Mouse (Mus musculus): ENCODE measurements at regions not wholly inside any gene's neighbourhood (a gene's known extent, or its start where the extent isn't known, plus 50 kb on each side); places are given as distances from the start of the nearest gene placed in this dataset.

GRCm38 (mm10) chr4:89500232-89500631, 179.0 kb upstream of the Dmrta1 start:
- DNase-seq (ENCODE audit: low spot score) = no peak

GRCm38 (mm10) chr4:89490947-89491346, 180.1 kb upstream of the Cdkn2b start:
- no peak for DNase-seq (ENCODE audit: low spot score)

- DNase-seq (ENCODE audit: low spot score) = no peak
Observed at GRCm38 (mm10) chr4:89487416-89488165, 176.8 kb upstream of the Cdkn2b start.

GRCm38 (mm10) chr4:89486963-89487362, 176.1 kb upstream of the Cdkn2b start:
- no peak for DNase-seq (ENCODE audit: low spot score)

- DNase-seq (ENCODE audit: low spot score) = no peak
Observed at GRCm38 (mm10) chr4:89485981-89486531, 175.2 kb upstream of the Cdkn2b start.

GRCm38 (mm10) chr4:89478646-89479237, 167.9 kb upstream of the Cdkn2b start:
- no peak for DNase-seq (ENCODE audit: low spot score)

- DNase-seq (ENCODE audit: low spot score) = no peak
Observed at GRCm38 (mm10) chr4:89475848-89476247, 165.0 kb upstream of the Cdkn2b start.

GRCm38 (mm10) chr4:89474836-89475541, 164.2 kb upstream of the Cdkn2b start:
- no peak for DNase-seq (ENCODE audit: low spot score)

- no peak for DNase-seq (ENCODE audit: low spot score)
Observed at GRCm38 (mm10) chr4:89471426-89471825, 160.6 kb upstream of the Cdkn2b start.

GRCm38 (mm10) chr4:89470756-89471155, 159.9 kb upstream of the Cdkn2b start:
- no peak for DNase-seq (ENCODE audit: low spot score)

GRCm38 (mm10) chr4:89469883-89470282, 159.0 kb upstream of the Cdkn2b start:
- DNase-seq (ENCODE audit: low spot score) = peak; percentile 74

- DNase-seq (ENCODE audit: low spot score) = peak; percentile 9
Observed at GRCm38 (mm10) chr4:89469406-89469805, 158.6 kb upstream of the Cdkn2b start.

- DNase-seq (ENCODE audit: low spot score) = no peak
Observed at GRCm38 (mm10) chr4:89466766-89467165, 155.9 kb upstream of the Cdkn2b start.

- DNase-seq (ENCODE audit: low spot score) = no peak
Observed at GRCm38 (mm10) chr4:89463121-89463520, 152.3 kb upstream of the Cdkn2b start.

GRCm38 (mm10) chr4:89460170-89460762, 149.4 kb upstream of the Cdkn2b start:
- DNase-seq (ENCODE audit: low spot score) = no peak

GRCm38 (mm10) chr4:89459346-89459666, 148.5 kb upstream of the Cdkn2b start:
- no peak for DNase-seq (ENCODE audit: low spot score)

GRCm38 (mm10) chr4:89458628-89459345, 147.9 kb upstream of the Cdkn2b start:
- DNase-seq (ENCODE audit: low spot score) = no peak

GRCm38 (mm10) chr4:89457861-89458260, 147.0 kb upstream of the Cdkn2b start:
- no peak for DNase-seq (ENCODE audit: low spot score)

- DNase-seq (ENCODE audit: low spot score) = no peak
Observed at GRCm38 (mm10) chr4:89454926-89455325, 144.1 kb upstream of the Cdkn2b start.

GRCm38 (mm10) chr4:89453051-89453450, 142.2 kb upstream of the Cdkn2b start:
- DNase-seq (ENCODE audit: low spot score) = no peak

- DNase-seq (ENCODE audit: low spot score) = no peak
Observed at GRCm38 (mm10) chr4:89451741-89452140, 140.9 kb upstream of the Cdkn2b start.

All from retina, embryonic 14.5 days (tissue).